Mouse (Mus musculus) CH12.LX (cell line): ENCODE data around the gene Gm10031.

Experiments
- POLR2AphosphoS2 ChIP-seq: IDR thresholded peaks from 2 replicates; pipeline ENCODE4 v1.6.1; 2011; ENCODE audit warnings: low read depth, low read length, improper control_type of control experiment
- TCF12 ChIP-seq: IDR thresholded peaks from 2 replicates; pipeline ENCODE4 v1.6.1; 2014; ENCODE audit warnings: low read depth, mild to moderate bottlenecking, inconsistent platforms, low read length, improper control_type of control experiment

DNA sequence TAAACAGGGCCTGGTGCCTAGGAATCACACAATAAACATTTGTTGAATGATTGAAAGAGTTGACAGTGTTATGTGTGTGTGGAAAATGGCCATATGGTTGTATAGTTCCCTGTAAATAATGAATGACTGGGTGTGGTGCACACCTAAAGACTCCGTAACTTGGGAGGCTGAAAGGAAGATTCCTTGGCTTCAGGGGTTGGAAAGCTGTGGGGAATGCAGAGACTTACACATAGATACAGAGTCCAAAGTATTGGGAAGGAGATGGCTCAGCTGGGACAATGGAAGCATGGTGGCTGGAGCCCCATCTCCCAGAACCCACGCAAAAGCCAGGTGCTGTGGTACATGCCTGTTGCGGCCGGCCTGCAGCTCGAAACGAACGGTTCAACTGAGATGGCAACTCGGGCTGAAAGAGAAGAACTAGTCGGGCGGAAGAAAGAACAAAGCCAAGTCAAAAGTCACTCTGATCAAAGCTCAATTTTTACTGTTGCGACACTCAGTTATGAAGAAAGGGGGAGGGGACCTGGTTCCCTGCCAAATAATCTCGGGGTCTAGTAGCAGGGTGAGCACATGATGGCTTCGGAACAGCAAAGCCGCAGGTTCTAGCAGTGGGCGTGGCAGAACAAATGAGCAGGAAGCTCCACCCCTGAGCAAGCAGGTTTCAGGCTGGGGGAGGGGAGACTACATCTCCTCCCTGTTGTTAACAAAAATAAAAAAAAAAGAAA, 1.9 kb upstream of the Gm10031 start:
- no peak for TF ChIP-seq TCF12
- TF ChIP-seq POLR2AphosphoS2: no peak
